Mouse (Mus musculus): ENCODE measurements around the gene Scn4a. TPM values are rescaled to one million over a fixed set of nuclear protein-coding genes. Genes with fewer than 3 reads are reported as not detected.

Scn4a gene
- polyA plus RNA-seq, 1 experiment: 0.42 TPM

DNA sequence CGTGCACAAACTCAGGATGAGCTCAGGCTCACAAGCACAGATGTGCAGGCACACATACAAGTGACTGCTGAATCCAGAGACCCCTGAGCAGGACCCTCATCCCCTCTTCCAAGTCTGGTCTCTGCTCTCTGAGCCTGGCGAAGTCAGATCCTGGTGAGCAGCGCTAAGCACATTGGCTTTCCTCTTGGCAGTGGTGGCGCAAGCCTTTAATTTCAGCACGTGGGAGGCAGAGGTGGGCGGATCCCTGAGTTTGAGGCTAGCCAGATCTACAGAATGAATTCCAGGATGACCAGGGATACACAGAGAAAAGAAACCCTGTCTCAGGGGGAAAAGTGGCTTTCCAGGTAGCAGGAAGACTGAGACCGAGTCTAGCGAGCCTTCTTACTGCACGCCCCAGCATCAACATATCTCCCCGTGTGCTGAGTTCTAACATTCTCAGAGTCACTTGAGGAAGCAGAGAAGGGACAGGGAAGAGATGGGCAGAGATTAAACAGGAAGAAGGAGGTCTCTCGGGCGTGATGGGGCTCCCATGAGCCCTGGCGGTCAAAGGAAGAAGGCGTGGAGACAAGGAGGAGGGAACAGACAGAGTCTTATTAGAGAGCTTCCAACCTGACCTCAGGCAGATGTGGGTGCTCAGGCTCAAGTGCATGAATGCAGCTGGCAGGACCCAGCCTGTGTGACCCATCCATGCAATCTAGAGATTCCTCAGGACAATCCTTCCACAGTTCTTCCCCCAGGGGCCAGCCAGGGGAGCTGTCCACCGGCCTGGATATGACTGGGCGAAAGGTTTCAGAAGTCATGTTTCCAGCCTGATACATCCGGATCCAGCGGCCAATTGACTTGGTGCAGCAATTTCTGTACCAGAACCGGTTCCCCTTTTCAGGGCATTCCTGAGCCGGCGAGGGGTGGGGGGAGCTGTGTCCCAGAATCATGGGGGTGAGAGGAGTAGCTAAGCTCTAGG, 34.4 kb downstream of the Scn4a start:
- 49% methylated on average over 21 of the region's 21 CpGs for WGBS
- no peak for DNase-seq (ENCODE audit: low read depth, low spot score)

GRCm38 (mm10) chr11:106317801-106318200, 35.3 kb downstream of the Scn4a start:
- no peak for DNase-seq (ENCODE audit: low read depth, low spot score)
- WGBS: 72% methylated on average over 7 of the region's 7 CpGs

GRCm38 (mm10) chr11:106316416-106316815, 36.7 kb downstream of the Scn4a start:
- WGBS: 81% methylated on average over 1 of the region's 1 CpGs

GRCm38 (mm10) chr11:106314333-106314812, 38.7 kb downstream of the Scn4a start, which contains the start of gene Cd79b:
Gene Cd79b, minus strand, starts transcription at chr11:106314762.
- no peak for DNase-seq (ENCODE audit: low read depth, low spot score)

More at GRCm38 (mm10) chr11:106316416-106316815, 36.7 kb downstream of the Scn4a start:
- no peak for DNase-seq (ENCODE audit: low read depth, low spot score)

GRCm38 (mm10) chr11:106313533-106313932, 39.6 kb downstream of the Scn4a start:
- no peak for DNase-seq (ENCODE audit: low read depth, low spot score)
- WGBS: 39% methylated on average over 5 of the region's 5 CpGs

More at GRCm38 (mm10) chr11:106314333-106314812, 38.7 kb downstream of the Scn4a start, which contains the start of gene Cd79b:
- WGBS: 77% methylated on average over 9 of the region's 9 CpGs

DNA sequence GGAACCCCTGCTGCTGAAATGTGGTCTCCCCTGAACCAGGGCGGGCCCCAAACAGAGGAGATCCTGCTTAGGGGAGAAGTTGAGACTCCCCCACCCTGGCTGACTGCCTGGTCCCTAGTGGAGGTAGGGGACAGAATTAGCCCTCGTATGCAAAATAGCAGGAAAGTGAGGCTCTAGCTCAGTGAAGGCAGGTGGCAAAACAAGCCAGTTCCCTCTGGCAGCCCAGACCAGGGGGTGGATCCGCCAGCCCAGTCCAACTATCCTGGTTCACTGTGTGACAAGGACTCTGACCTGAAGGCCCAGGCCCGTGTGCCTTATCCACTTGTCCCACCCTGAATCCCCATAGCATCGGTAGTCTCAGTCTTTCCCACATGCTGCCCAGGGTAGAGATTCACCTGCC, 43.0 kb downstream of the Scn4a start:
- no peak for DNase-seq (ENCODE audit: low read depth, low spot score)
- 71% methylated on average over 5 of the region's 5 CpGs for WGBS

DNA sequence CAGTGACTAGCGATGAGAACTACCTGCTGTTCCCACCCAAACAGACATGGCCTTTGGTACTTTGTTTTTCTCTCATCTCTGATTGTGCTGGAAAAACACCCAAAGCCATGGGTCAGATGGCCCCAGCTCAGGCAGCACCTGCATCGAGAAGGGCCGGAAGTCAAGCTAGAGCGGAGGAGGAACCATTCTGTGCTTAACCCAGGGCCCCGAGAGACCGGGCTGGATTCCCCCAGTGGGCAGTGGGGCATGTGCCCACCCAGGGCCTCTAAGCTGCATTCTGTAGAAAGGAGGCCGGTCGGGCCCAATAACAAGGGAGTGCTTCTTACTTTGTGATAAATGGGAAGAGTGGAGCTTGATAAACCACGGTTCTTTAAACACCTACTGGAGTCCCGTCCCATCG, 44.9 kb downstream of the Scn4a start:
- no peak for DNase-seq (ENCODE audit: low read depth, low spot score)
- WGBS: 81% methylated on average over 11 of the region's 11 CpGs

GRCm38 (mm10) chr11:106307432-106307831, 45.7 kb downstream of the Scn4a start:
- WGBS: 36% methylated on average over 5 of the region's 5 CpGs
- DNase-seq (ENCODE audit: low read depth, low spot score): no peak

DNA sequence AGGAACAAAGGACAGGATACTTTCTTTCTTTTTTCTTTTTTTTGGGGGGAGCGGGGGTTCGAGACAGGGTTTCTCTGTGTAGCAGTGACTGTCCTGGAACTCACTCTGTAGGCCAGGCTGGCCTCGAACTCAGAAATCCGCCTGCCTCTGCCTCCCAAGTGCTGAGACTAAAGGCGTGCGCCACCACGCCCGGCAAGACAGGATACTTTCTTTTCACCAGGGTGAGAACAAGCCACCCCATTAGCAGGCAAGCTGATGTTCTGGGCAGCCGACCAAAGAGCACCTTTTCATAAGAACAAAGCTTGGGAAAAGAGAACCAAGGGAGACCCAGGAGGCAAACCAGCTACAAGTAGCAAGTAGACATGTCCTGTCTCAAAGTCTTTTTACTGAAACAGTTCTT, 46.3 kb downstream of the Scn4a start:
- no peak for DNase-seq (ENCODE audit: low read depth, low spot score)
- 86% methylated on average over 9 of the region's 9 CpGs for WGBS

DNA sequence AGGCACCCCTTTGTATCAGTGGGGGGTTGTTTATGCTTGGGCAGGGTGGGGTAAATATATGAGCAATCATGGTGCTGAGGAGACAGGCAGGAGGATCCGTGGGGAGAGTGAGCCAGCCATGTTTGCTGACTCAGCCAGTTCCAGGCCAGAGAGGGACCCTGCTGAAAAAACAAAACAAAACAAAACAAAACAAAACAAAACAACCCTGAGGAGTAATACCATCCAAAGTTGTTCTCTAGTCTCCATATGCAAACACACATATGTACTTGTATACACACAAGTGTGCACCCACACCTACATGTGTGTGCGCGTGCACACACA, 47.1 kb downstream of the Scn4a start:
- 81% methylated on average over 3 of the region's 3 CpGs for WGBS

GRCm38 (mm10) chr11:106305348-106306064, 47.6 kb downstream of the Scn4a start:
- no peak for DNase-seq (ENCODE audit: low read depth, low spot score)
- 72% methylated on average over 10 of the region's 10 CpGs for WGBS

More for the DNA sequence above, 47.1 kb downstream of the Scn4a start:
- no peak for DNase-seq (ENCODE audit: low read depth, low spot score)

GRCm38 (mm10) chr11:106302634-106303033, 50.5 kb downstream of the Scn4a start:
- peak; percentile 18 for DNase-seq (ENCODE audit: low read depth, low spot score)
- WGBS: 7% methylated on average over 2 of the region's 2 CpGs

GRCm38 (mm10) chr11:106301765-106302164, 51.3 kb downstream of the Scn4a start, which contains the start of gene Gh:
Gene Gh, minus strand, starts transcription at chr11:106301865.
- no peak for DNase-seq (ENCODE audit: low read depth, low spot score)
- WGBS: 80% methylated on average over 9 of the region's 9 CpGs

DNA sequence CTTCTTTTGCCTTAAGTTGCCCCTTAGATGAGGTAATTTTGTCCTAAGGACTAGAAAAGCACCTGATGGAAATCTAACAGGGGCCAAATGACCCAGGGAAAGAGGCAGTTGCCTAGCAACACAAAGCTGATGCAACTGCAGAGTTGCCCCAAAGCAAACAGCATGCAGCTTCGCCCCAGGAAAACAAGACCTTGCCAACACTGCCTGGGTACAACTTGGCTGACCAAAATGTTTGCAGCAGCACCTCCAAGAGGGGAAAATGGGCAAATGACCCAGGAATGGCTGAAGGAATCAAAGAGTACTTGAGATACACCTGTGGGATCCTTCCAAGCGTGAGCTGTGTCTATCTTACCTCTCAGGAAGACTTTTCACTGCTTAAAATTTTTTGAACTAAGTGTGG, 61.2 kb downstream of the Scn4a start:
- WGBS: 63% methylated on average over 2 of the region's 2 CpGs
- DNase-seq (ENCODE audit: low read depth, low spot score): no peak

- no peak for DNase-seq (ENCODE audit: low read depth, low spot score)
- WGBS: 91% methylated on average over 5 of the region's 5 CpGs
Measured at GRCm38 (mm10) chr11:106290376-106290775, 62.7 kb downstream of the Scn4a start.

DNA sequence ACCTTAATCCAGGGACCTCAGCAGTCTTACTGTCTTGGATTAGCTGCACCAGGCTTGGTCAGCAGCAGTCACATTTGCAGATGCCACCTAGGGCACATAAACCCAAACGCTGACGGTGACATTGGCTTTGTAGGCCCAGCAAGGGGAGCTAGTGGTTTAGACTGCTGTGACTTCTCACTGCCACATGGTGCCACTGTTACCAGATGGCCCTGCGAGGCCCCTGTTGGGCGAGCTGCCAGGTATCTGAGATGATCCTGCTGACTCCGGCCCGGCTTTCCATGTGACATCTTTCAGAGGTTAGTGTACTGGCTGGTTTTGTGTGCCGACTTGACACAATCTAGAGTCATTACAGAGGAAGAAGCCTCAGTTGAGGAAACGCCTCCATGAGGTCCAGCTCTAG, 63.7 kb downstream of the Scn4a start:
- no peak for DNase-seq (ENCODE audit: low read depth, low spot score)
- 28% methylated on average over 8 of the region's 8 CpGs for WGBS

GRCm38 (mm10) chr11:106286987-106287386, 66.1 kb downstream of the Scn4a start:
- 52% methylated on average over 11 of the region's 11 CpGs for WGBS
- DNase-seq (ENCODE audit: low read depth, low spot score): no peak

DNA sequence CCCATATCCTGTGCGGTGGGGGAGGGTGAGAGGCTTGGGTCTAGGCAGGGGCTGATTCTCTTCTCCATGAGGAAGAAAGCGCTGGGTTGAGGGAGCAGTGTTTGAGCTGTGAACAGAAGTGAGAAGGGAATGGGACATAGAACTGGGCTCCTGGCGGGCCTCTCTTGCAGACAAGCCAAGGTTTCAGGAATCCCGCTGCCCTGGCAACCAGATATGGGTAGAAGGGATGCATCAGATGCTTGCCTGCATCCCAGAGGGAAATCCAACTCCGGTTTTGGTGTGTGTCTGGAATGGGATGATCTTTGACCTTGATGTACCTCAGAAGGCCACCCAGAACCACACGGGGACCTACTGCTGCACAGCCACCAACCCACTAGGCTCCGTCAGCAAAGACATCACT, 66.9 kb downstream of the Scn4a start:
- no peak for DNase-seq (ENCODE audit: low read depth, low spot score)
- whole genome bisulfite sequencing: 91% methylated on average over 7 of the region's 7 CpGs

- 68% methylated on average over 8 of the region's 8 CpGs for WGBS
- DNase-seq (ENCODE audit: low read depth, low spot score): no peak
Measured at GRCm38 (mm10) chr11:106284126-106284525, 69.0 kb downstream of the Scn4a start.

- DNase-seq (ENCODE audit: low read depth, low spot score): no peak
- WGBS: 83% methylated on average over 4 of the region's 4 CpGs
Measured at GRCm38 (mm10) chr11:106283371-106283770, 69.7 kb downstream of the Scn4a start.

Data from large intestine, adult 2 months (tissue).